Mouse (Mus musculus) left cerebral cortex, postnatal 36 days (tissue): ENCODE data around the gene Fam84a. TPM values are rescaled to one million over a fixed set of nuclear protein-coding genes. Genes with fewer than 3 reads are reported as not detected.

ENCODE experiments used
- DNase-seq, 2 experiments: peaks; one replicate each; pipeline ENCODE4 v3.0.0; 2021 to 2022; ENCODE audit warnings: low spot score in 2 of 2, mixed read lengths in 1 of 2
- intact Hi-C: fragments of 180-260 bp; cut with DNase I; formaldehyde crosslinking; loops from one replicate; pipeline ENCODE4 v1.15.1; 2025
- total RNA-seq, 2 experiments: library from RNA; stranded (reverse); gene quantifications; 2 replicates each; pipeline ENCODE4 v1.2.3; 2021

Fam84a gene
- total RNA-seq: 10 to 100 TPM; 69.3 to 90.4 TPM

DNA sequence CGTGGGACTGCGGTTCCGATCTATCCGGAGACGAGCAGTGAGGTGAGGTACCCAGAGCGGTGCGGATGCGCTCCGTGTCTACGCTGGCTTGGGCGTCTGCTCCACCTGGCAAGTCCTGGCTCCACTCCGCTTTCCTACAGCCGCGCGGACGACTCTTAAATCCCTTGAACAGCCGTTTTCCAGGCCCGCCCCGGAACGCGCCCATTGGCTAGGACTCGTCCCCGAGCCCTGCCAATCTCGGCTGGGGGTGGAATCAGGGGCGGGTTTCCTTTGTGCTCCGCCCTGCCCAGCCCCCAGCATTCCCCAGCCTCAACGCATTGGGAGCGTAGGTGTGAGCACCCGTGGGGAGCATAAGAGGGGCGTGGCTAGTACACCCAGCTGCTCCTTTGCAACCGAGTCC is at the start of gene Fam84a:
TSS of gene Fam84a (minus strand) at position 134 of the 400 bp plus-strand sequence.
- DNase-seq: peak; percentile 96
- intact Hi-C loops: loop anchor here (5.0 kb wide), 5 partner anchors 165 to 1355 kb away; no protein-coding TSS in a partner anchor

DNA sequence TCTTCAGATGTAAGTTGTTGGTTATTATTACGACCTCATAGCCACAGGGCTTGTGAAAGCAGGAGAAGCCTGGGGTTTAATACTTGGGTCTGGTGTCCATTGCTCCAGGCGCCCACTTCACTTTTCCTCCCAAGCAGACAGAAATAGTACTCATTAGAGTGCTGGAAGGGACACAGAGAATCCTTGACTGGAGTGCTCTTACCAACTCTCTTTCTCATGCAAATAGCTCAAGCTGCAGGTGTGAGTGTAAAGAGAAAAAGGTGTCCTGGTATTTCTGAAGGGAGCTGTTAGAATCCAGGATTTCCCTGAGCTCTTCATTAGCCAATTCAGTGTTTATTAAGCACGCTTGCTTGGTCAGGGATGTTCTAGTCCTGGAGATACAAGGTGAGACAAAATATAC is 43.6 kb upstream of the Fam84a start:
- intact Hi-C loops: no loop called here
- DNase-seq: no peak

DNA sequence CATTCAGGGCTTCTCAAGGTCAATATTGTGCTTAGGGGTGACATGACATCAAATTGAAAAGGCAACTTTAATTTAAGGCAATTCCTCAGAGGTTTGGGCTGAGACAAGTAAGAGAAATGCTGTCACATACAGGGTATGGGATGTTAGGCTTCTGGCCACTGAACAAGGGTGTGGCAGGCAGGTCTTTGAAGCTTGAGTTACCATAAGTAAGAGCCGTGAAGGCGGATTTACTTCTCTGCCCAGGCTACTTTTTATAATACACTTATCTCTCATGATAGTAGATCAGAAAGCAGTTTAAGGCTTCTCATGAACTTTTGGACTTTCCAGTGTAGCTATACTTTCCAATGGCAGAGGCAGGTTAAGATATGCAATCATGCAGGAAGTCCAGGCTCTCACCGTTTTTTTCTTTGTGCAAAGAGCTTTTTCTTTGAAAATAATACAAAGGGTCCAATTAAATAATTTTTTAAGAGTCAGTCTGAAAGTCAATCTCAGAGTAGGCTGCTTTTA is 34.9 kb upstream of the Fam84a start:
- intact Hi-C loops: no loop called here
- no peak for DNase-seq

DNA sequence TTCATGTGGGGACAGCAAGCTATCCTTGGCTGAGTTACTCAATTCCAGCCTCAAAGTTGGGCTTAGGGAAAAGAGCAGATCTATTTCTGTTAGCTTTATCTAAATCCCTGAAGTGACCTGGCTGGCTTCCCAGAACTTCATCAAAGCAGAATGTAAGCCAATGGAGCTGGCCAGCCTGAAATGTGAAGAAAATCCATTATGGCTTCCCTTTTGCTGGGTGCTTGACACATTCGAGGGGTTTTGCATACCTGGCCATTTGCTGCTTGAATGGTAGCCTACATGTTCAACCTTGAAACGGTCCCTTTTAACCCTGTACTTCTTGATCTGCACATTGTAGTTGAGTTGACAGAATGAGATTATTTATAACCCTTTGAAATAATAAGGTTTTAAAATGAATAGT is 13.9 kb upstream of the Fam84a start:
- intact Hi-C loops: no loop called here
- DNase-seq: no peak

DNA sequence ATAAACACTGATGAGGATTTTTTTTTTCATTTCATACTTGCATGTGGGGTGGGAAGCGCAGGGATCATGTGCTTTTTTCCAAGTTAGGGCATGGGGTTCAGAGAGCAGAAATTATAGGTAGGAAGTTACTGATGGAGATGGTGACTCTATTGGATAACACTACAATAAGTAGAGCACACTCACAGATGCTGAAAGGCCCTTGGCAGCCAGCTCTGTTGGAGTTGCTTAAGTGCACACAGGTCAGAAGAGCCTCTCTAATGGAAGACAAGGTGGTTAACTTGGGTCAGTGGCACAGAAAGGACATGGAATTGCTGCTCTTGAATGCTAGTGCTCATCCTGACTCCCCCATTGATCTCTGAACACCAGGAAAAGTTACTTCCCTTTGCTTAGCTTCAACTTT is 13.1 kb upstream of the Fam84a start:
- DNase-seq: no peak
- intact Hi-C loops: no loop called here

DNA sequence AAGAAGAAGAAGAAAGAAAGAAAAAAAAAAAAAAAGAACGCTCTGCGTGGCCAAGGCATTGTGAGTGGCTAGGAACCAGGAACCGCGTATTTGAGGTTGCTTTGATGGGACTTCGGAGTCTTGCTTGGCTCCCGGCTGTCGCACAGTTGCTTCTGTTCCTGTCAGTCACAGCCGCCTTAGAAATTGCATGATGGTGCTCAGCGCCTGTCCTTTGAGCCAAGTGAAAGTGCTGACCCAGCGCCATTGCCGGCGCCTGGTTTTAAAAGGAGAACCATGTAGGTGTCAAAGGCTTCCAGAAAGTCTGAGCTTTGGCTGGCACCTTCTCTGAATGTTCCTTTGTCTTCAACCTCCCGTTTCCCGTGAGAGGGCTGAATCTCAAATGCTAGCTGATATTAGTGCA is 572 bp upstream of the Fam84a start:
- intact Hi-C loops: loop anchor here (5.0 kb wide), 5 partner anchors 165 to 1355 kb away; no protein-coding TSS in a partner anchor

DNA sequence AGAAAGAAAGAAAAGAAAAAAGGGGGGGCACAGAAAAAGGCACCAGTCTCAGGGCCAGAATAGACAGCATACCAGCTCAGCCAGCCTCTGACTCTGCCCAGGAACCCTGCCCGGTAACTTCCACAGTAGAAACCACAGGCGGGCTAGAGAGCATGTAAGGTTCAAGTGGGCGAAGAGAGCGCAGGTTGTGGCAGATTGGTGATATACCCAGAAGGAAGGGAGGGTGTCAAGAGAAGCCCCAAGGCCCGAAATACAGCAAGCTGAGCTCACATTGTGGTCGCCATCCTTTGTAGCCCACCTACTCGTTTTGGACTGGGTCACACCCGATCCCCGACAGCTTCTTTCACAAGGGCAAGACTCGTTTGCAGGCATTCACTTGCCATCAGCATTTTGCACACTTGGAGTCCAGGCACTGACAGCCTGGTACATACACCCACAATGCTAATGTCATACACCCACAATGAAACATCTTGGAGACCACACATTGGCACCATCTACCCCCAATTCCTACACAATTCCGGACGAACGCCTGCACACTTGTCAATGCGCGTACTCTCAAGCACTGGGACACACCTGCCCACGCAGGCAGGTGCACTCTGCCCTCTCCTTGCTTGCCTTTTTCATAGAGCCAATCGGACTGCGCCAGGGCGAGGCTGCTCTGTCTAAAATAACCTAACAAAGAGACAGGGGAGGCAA is 770 bp downstream of the Fam84a start:
- intact Hi-C loops: loop anchor here (5.0 kb wide), 5 partner anchors 166 to 1356 kb away; no protein-coding TSS in a partner anchor
- DNase-seq: peak; percentile 58 to 74

More for the DNA sequence above, 572 bp upstream of the Fam84a start:
- peak; percentile 38 to 44 for DNase-seq

DNA sequence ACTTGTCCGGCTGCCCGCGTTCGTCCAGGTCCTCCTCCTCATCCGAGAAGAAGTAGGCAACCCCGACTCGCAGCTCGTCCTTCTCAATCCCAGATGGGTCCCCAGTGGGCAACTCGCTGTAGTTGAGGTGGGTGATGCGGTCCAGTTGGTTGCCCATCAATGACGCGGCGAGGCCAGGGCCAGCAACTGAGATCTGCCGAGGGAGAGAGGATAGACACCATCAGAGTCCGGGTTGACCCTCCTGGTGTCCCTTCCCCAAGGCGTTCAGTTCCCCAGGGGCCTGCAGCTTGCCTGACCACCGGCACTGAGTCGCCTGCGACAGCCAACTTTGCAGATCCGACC is 1.3 kb downstream of the Fam84a start:
- intact Hi-C loops: loop anchor here (5.0 kb wide), 5 partner anchors 167 to 1357 kb away; no protein-coding TSS in a partner anchor
- peak; percentile 43 to 51 for DNase-seq

DNA sequence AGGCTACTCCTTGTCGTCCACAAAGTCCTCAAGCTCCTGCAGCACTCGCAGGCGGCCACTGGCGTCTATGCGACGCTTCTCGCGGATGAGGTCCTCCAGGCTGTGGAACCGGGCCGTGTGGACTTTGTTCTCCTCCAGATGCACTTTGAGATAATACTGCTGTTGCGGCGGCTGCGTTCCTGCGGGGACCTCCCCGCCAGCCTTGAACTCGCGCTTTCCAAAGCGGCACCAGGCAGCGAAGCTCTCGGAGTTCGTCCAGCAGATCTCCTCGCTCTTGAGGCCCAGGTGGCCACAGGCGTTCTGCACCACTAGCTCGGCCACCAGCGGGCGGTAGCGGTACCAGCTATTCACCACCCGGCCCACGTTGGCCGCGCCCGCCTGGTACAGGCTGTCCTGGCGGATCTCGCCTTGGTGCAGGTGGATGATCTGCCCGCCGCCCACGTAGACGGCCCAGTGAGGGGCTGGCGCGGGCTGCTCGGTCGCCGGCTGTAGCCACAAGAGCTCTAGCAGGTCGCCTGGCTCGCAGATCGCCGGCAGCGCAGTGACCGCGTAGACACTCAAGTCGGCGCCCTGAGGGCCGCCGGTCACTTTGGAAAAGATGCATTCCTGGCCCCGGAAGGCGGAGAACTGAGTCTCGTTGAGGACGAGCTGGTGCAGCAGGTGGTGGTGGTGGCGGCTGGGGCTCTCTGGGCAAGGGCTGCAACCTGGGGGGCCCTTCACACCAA is 1.8 kb downstream of the Fam84a start:
- intact Hi-C loops: loop anchor here (5.0 kb wide), 6 partner anchors 167 to 1357 kb away; no protein-coding TSS in a partner anchor
- peak; percentile 82 to 83 for DNase-seq

DNA sequence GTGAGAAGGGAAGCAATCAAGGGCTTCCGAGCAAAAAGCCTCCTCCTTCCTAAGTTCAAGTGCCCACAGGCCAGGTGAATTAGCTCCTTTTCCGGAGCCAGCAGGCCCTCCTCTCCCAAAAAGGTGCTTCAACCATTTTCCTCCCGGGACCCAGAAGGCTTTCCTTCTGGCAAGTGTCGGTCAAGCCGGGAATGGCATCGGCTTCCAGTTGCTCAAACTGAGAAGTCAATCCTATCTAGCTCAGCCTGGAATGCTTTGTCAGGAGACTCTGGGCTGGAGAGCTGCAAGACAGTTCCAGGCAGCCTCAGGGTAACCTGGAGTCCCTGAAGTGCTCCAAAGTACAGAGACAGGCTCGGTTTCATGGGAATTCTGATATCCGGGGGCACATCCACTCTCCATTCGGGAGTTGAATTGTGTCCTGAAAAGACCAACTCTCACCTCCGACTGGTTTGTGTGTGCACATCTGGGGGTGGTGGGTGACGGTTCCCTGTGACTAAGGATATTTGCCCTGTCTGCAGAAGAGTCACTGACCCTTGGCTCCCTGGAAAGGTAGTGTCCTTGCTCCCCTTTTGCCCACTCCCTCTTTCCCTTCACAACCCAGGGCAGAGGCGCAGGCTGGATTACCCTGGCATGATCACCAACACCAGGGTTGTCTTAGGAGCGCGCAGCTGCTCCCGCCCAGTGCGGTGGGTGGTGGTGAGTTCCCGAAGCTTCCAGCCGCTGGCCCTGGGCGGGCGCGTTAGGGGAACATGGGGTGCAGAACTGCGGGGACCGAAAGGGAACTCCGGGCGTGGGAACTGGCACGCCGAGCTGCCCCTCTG is 2.6 kb downstream of the Fam84a start:
- DNase-seq: peak; percentile 16 to 31
- intact Hi-C loops: loop anchor here (5.0 kb wide), 1 partner anchor 307 kb away; no protein-coding TSS in a partner anchor

DNA sequence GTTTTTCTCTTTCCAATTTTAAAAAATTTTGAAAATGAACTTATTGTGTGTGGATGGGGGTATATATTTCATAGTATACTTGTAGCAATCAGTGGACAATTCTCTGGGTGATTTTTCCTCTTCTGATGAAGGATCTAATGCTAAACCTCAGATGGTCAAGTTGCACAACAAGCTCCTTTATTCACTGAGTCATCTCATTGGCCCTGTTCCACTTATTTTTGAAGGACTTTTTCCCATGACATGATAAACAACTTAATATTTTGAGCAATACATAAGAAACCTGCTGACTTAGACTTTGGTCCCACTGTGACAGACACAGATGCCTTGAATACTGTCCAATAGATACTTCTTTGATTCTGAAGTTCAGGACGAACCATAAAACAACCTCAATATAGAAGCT is 14.8 kb downstream of the Fam84a start:
- DNase-seq: no peak
- intact Hi-C loops: no loop called here

DNA sequence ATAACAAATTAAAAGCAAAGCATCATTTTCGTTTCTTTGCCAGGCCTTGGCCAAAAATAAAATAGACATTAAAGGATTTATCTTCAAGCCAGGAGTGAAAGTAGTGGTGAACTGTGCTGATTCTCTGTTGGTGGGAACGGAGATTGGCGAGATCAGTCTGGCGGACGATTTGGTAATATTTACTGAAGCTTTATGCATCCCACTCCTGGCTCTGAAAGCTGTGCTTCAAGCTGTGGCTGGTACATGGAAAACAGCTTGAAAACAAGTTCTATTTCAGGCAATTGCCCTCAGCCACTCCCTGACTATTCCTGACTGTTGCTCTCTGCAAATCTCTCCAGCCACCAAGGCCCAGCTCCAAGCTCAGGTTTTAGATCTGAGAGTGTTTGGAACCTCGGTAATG is 37.1 kb downstream of the Fam84a start:
- intact Hi-C loops: no loop called here

DNA sequence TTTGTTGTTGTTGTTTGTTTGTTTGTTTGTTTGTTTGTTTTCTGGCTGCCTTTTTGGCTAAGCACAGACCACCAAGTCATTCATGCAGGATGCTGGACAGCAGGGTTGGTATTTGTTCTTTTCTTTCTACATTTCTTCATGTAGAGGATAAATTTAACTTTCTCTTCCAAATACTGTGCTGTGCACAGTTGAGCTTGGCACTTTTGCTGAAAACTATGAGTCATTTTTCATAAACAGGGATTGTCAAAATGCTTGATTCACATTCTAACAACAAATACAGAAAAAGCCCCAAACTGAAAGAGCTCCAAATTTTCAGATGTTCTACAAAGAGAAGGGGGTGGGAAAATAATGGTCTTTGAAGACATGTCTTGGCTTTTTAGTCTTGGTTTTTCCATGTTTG is 54.9 kb downstream of the Fam84a start:
- DNase-seq: no peak
- intact Hi-C loops: no loop called here

More for the DNA sequence above, 37.1 kb downstream of the Fam84a start:
- DNase-seq: no peak
